Mouse (Mus musculus) frontal cortex, postnatal 10 days (tissue): Measurements from ENCODE around the gene Cd6.

Source experiments
- DNase-seq, 2 experiments: peaks; one replicate each; pipeline ENCODE4 v3.0.0; 2022; ENCODE audit warnings: low spot score in 2 of 2, mixed read lengths in 1 of 2

Gene Cd6

DNA sequence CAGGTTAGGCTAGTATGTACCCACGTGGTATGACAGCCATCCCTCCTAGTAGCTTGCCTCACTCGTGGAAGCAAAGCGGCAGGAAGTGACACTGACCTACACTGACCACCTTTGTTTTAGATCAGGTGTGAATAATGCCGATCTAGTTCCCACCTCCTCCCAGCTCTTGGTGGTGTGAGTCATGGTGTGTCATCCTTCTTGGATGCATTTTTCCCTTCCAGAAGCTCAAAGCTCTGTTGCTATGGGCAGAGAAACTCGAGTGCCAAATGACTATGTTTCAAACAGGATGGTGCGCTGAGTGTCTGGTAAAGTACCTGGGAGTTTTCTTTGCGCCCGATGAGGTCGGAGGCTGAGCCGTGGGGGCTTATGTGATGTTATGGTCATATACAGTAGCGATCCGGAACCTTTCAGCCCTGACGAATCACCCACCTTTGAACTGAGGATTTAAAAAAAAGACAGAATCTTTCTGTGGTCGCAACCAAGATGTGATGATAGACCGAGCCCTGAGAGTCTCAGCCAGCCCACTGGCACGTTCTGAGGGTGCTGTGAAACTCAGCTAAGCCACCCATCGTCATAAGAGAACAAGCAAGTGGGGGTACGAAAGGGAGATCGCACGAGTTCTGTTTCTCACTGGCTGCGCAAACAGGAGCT, 66.4 kb downstream of the Cd6 start:
- no peak for DNase-seq

DNA sequence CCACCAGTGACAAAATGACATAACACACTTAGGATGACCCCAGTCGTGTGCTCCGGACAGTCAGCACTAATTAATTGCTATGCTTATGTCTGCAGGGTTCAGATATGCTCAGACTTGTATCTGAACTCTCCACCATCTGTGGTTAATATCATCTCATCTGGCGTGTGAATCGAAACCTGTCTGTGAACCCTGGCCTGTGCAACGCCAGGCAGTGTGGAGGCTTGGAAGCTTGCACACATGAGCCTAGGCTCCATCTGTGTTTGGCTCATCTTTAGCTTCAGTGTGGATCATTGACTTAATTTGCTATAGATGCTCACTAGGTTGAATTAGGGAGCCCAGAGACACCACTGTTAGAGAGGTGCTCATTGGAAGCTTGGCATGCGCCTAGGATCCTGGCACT, 67.4 kb downstream of the Cd6 start:
- no peak for DNase-seq

DNA sequence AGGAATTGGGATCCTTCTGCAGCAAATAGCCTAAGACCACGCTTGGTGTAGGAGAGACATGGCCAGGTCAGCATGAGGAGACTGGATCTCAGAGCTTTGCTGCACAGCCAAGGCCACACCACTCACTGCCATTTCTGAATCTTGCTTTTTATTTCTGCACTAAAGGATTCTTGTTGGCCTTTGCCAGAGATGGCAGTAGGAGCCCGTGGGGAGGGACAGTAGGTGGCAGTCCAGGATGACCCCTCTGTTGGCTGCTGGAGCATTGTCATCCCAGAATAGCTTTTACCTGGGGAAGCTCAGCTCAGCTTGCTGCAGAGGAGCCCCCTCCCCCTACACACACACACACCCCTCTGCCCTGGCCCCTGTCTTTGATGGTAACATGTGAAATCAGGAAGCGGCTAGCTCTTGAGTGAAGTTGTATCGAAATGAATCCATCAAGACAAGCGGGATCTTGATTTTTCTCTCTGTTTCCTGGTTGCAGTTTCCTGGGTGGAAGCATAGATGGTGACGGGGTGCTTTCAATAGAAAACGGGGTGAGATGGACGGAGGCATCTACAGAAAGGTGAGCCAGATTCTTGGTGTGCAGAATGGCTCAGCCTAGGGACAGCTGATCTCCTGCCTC, 68.0 kb downstream of the Cd6 start:
- DNase-seq: no peak

DNA sequence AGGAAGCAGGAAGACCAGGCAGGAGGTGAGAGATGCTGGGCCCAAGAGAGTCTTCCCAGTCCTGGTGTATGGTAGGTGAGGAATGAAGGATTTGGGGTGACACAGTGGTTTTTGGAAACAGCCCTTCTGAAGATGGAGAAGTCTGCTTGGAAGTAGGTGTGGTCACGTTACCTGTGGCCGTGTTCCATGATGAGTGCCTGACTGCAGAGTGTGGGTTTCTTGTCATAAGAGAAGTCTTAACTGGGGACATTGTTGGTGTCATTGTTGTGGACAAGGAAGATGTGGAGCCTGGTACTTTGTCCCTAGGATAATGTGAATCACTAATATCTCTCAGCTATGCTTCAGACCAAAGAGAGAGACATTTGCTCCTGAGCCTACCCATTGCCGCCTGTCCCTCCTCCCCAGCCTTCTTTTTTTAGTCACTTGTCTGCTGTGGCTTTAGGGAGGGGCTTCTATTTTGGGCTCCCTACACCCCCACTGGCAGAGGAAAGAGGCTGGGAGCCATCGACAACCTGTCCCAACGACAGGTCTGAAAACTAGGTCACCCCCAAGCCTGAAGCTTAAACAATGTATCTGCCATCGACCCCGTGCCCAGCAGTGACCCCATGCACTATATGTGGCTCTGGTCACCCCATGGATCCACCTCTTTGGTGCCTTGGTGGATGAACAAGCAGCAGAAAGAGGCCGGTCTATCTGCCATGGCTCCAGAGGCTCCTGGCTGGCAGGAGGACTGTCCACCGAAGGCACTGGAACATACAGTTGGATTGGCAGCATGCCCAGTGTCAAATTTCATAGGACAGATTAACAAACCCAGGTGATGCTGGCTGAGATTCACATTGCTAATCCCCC, 69.7 kb downstream of the Cd6 start:
- no peak for DNase-seq

DNA sequence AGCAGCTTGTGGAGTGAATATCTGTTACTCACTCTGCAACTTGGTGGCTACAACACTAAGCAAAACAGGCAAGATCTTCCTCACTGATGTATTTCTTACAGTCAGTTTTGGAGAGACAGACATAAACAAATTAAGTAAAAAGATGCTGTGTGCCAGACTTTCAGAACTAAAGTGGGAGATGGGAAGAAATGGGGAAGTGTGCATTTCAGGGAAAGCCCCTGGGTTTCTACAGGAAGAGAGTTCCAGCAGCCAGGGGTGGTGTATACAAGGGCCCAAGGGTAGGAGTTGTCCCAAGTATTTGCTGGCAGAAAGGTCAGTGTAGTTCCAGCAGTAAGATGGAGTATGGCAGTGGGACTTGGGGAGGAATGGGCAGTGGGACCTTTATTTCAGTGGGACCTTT, 70.3 kb downstream of the Cd6 start:
- no peak for DNase-seq

DNA sequence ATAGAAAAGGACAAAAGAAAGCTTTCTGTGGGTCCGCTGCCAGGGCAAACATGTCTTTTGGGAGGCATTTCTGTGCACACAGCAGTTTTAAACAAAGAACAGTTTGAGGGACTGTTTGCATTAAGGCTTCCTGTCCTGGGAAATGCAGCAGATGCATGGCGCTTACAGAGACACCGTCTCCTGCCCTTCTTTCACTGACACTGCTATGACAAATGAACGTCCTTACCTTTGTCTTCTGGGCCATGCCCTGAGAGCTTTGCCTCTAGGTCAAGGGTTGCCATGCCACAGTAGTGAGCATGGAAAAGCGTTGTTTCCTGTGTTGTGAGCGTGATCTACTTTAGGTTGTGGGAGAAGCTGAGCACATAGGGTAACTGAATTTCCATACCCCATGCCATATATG, 71.2 kb downstream of the Cd6 start:
- DNase-seq: no peak

DNA sequence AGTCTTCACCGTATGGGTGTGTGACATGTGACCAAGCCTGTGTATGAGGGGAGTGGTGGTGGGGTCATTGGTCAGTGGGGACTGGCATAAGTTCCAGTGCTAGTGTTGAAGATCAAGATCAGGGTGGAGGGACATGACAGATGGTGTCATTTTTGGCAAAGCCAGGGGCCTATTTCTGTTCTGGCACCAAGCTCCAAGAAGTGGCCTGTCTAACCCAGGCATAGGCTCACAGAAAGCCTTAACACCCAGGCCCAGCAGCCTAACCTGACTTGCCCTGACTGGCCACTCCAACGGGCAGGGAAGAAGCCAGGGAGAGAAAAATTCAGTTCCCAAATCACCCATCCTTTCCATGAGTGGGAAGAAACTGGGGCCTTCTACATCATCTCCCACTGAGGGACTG, 72.3 kb downstream of the Cd6 start:
- no peak for DNase-seq

- no peak for DNase-seq
Observed at GRCm38 (mm10) chr19:10757125-10757524, 72.7 kb downstream of the Cd6 start.

DNA sequence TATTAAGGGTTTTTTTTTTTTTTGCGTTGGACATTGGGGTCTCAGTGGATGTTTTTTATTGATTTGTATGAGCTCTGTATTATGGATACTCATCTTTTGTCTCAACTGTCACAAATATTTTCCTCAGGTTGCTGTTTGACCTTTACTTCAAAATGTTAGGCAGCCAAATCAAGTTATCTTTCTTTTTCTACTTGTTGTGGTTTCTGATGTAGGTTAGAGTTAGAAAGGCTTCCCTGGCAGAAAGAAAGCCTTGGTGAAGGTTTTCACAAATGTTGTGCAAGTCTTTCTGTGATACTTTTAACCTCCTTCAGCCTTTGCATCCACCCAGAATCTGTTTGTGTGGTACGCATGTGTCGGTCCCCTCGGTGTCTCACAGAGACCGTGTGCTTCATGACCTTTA, 77.2 kb downstream of the Cd6 start:
- no peak for DNase-seq

- DNase-seq: no peak
Observed at GRCm38 (mm10) chr19:10752106-10752505, 77.8 kb downstream of the Cd6 start.

- DNase-seq: no peak
Observed at GRCm38 (mm10) chr19:10751607-10752006, 78.3 kb downstream of the Cd6 start.

GRCm38 (mm10) chr19:10750161-10750560, 79.7 kb downstream of the Cd6 start:
- no peak for DNase-seq

GRCm38 (mm10) chr19:10749295-10749694, 80.6 kb downstream of the Cd6 start:
- no peak for DNase-seq

DNA sequence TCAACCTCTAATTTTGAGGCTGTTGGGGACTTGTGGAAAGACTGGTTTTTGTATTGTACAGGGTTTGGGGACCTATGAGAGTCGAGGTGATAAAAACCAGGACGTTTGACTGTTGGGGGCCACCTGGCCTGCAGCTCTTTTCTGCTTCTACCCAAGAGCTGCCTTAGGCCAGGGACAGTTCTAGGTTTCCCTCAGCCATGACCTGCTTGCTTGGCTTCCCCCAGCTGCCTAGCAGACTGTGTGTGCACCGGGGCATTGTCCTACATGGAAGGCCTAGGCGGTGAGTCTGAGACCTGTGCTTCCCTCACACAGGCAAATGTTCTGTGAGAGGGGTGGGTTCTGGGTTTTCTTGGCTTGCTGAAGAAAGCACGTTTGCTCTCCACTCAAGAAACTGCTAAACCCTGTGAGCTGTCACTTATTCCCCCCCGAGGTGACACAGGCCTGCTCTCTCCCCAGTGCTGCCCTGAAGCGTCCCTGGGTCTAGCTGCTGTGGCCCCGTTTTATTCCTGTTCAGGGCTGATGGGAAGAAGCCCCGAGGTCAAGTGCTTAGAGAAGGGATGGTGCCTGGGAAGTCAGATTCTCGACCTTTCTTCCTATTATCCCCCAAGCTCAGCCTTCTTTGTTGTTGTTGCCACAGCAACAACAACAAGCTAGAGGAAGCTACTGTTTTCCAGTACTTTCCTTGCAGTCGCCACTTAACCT, 81.3 kb downstream of the Cd6 start:
- no peak for DNase-seq

GRCm38 (mm10) chr19:10747718-10748117, 82.1 kb downstream of the Cd6 start:
- no peak for DNase-seq

- no peak for DNase-seq
Observed at GRCm38 (mm10) chr19:10747182-10747581, 82.7 kb downstream of the Cd6 start.

GRCm38 (mm10) chr19:10742565-10742964, 87.3 kb downstream of the Cd6 start:
- DNase-seq: no peak

- DNase-seq: no peak
Observed at GRCm38 (mm10) chr19:10742145-10742544, 87.7 kb downstream of the Cd6 start.

GRCm38 (mm10) chr19:10740641-10741440, 89.0 kb downstream of the Cd6 start:
- no peak for DNase-seq

- DNase-seq: no peak
Observed at GRCm38 (mm10) chr19:10739916-10740315, 89.9 kb downstream of the Cd6 start.
